In genomic region chr2:18688286-18688685, GRCm38 (mm10) we compare ENCODE assay signal across 8 mouse cellular contexts. TPM values are rescaled to one million over a fixed set of nuclear protein-coding genes. Genes with fewer than 3 reads are reported as not detected.
DNase-seq lines count a peak whose midpoint lies in the region; ATAC-seq and TF ChIP-seq lines count a peak whose summit lies in the region.

No protein-coding gene starts in this region.

- ATAC-seq in forebrain, embryonic 16.5 days, result no peak
- no peak for ATAC-seq in liver, embryonic 12.5 days
- ATAC-seq in stomach, embryonic 16.5 days (ENCODE audit: insufficient read depth, low FRiP score), result no peak
- ATAC-seq in megakaryocyte-erythroid progenitor cell, adult 5-6 weeks (replicated peaks; ENCODE audit: low FRiP score, low TSS enrichment, poor library complexity, severe bottlenecking), result no peak
- ATAC-seq in frontal cortex, adult (ENCODE audit: low TSS enrichment), result no peak

- H3K27me3 ChIP-seq in testis, adult 2 months (ENCODE audit: control insufficient read depth, insufficient read depth, low read length), result no peaks in the 10 kb centered on the region
- H3K27me3 ChIP-seq in forebrain, embryonic 16.5 days (replicated peaks; ENCODE audit: control insufficient read depth, insufficient read depth, low read length), result peaks cover 37% of the 10 kb centered on the region
- peaks cover 73% of the 10 kb centered on the region for H3K27me3 ChIP-seq in liver, embryonic 12.5 days (replicated peaks)
- peaks cover 41% of the 10 kb centered on the region for H3K27me3 ChIP-seq in stomach, embryonic 16.5 days (ENCODE audit: control insufficient read depth, insufficient read depth, low read length)

- no peaks in the 10 kb centered on the region for H3K9me3 ChIP-seq in forebrain, embryonic 16.5 days (ENCODE audit: control insufficient read depth, low read length)
- no peaks in the 10 kb centered on the region for H3K9me3 ChIP-seq in liver, embryonic 12.5 days (replicated peaks)
- H3K9me3 ChIP-seq in stomach, embryonic 16.5 days (replicated peaks; ENCODE audit: control insufficient read depth, low read length), result no peaks in the 10 kb centered on the region

- H3K4me1 ChIP-seq in testis, adult 2 months (ENCODE audit: control insufficient read depth, insufficient read depth, low read length), result peaks cover 13% of the 10 kb centered on the region
- H3K4me1 ChIP-seq in forebrain, embryonic 16.5 days (replicated peaks; ENCODE audit: control insufficient read depth, insufficient read depth, low read length), result peaks cover 21% of the 10 kb centered on the region
- H3K4me1 ChIP-seq in liver, embryonic 12.5 days, result peaks cover 22% of the 10 kb centered on the region
- peaks cover 18% of the 10 kb centered on the region for H3K4me1 ChIP-seq in stomach, embryonic 16.5 days (ENCODE audit: control insufficient read depth, insufficient read depth, low read length)

- WGBS in forebrain, embryonic 16.5 days, result 6% methylated on average over 6 of the region's 6 CpGs
- WGBS in liver, embryonic 12.5 days (ENCODE audit: insufficient replicate concordance), result 6% methylated on average over 6 of the region's 6 CpGs
- 20% methylated on average over 6 of the region's 6 CpGs for WGBS in stomach, embryonic 16.5 days

- TF ChIP-seq POLR2A in testis, adult 2 months (IDR thresholded peaks at IDR 0.05; ENCODE audit: control insufficient read depth, low read depth, low read length), result no peak

- no peaks in the 10 kb centered on the region for H3K36me3 ChIP-seq in testis, adult 2 months (ENCODE audit: control insufficient read depth, insufficient read depth, low read length)
- no peaks in the 10 kb centered on the region for H3K36me3 ChIP-seq in forebrain, embryonic 16.5 days (ENCODE audit: control insufficient read depth, insufficient read depth)
- H3K36me3 ChIP-seq in liver, embryonic 12.5 days, result peaks cover 5% of the 10 kb centered on the region; the same call in 1 of the 2 replicates
- peaks cover 7% of the 10 kb centered on the region; the same call in 1 of the 2 replicates for H3K36me3 ChIP-seq in stomach, embryonic 16.5 days (ENCODE audit: control insufficient read depth, insufficient read depth, low read length)

- H3K4me3 ChIP-seq in testis, adult 2 months (ENCODE audit: control insufficient read depth, low read depth, low read length), result peak overlapping the region; percentile 91
- H3K4me3 ChIP-seq in forebrain, embryonic 16.5 days (replicated peaks; ENCODE audit: low read length), result peak overlapping the region; percentile 53
- peak overlapping the region; percentile 47 for H3K4me3 ChIP-seq in liver, embryonic 12.5 days
- H3K4me3 ChIP-seq in stomach, embryonic 16.5 days (replicated peaks; ENCODE audit: low read length), result peak overlapping the region; percentile 52

- H3K4me2 ChIP-seq in forebrain, embryonic 16.5 days (ENCODE audit: low read length), result peak overlapping the region; percentile 82
- peak overlapping the region; percentile 68 for H3K4me2 ChIP-seq in liver, embryonic 12.5 days
- H3K4me2 ChIP-seq in stomach, embryonic 16.5 days (ENCODE audit: low read depth, low read length), result peak overlapping the region; percentile 86

- no peak for DNase-seq in testis, postnatal 10 days (ENCODE audit: low spot score)
- DNase-seq in ovary, postnatal 10 days (ENCODE audit: low spot score), result no peak

- H3K27ac ChIP-seq in testis, adult 2 months (ENCODE audit: control insufficient read depth, insufficient read depth, low read depth, low read length), result peak overlapping the region; percentile 85
- H3K27ac ChIP-seq in forebrain, embryonic 16.5 days (ENCODE audit: low read length), result no peak overlapping the region
- no peak overlapping the region for H3K27ac ChIP-seq in liver, embryonic 12.5 days
- H3K27ac ChIP-seq in stomach, embryonic 16.5 days (ENCODE audit: low read length), result no peak overlapping the region

- no peak overlapping the region for H3K9ac ChIP-seq in forebrain, embryonic 16.5 days (replicated peaks; ENCODE audit: low read depth, low read length)
- no peak overlapping the region for H3K9ac ChIP-seq in liver, embryonic 12.5 days
- H3K9ac ChIP-seq in stomach, embryonic 16.5 days (ENCODE audit: low read length), result no peak overlapping the region

- TF ChIP-seq CTCF in testis, adult 2 months (IDR thresholded peaks at IDR 0.05; ENCODE audit: control insufficient read depth, insufficient read depth, insufficient replicate concordance, low read depth, low read length), result no peak

RNA-seq across cellular contexts. Expression of gene Spag6, which starts 5.5 kb away (rescaled TPM):
- 97.3 and 108 TPM in 2 replicates for polyA plus RNA-seq in testis, adult 2 months (2012; rRNA removed)
- polyA plus RNA-seq in forebrain, embryonic 16.5 days (2015; fragmentation: Nextera tagmentation; extraction: Ambion mirVana), result not detected in 2 replicates
- not detected in 2 replicates for polyA plus RNA-seq in liver, embryonic 12.5 days (2016; fragmentation: Nextera tagmentation; extraction: Ambion mirVana)
- 0.09 TPM in 1 of 2 replicates, not detected in the other for polyA plus RNA-seq in stomach, embryonic 16.5 days (2015; fragmentation: Nextera tagmentation; extraction: Ambion mirVana)
- total RNA-seq in megakaryocyte-erythroid progenitor cell, adult 5-6 weeks (2014; fragmentation: Nextera tagmentation), result not detected in 2 replicates
- not detected in 2 replicates for total RNA-seq in megakaryocyte-erythroid progenitor cell, adult 5-6 weeks (2017)

RNA-seq across cellular contexts. Expression of gene Bmi1, which starts 11.5 kb away (rescaled TPM):
- 113 and 166 TPM in 2 replicates for polyA plus RNA-seq in testis, adult 2 months (2012; rRNA removed)
- 34.8 and 40.9 TPM in 2 replicates for polyA plus RNA-seq in forebrain, embryonic 16.5 days (2015; fragmentation: Nextera tagmentation; extraction: Ambion mirVana)
- 9.5 and 9.7 TPM in 2 replicates for polyA plus RNA-seq in liver, embryonic 12.5 days (2016; fragmentation: Nextera tagmentation; extraction: Ambion mirVana)
- 15.6 and 18.1 TPM in 2 replicates for polyA plus RNA-seq in stomach, embryonic 16.5 days (2015; fragmentation: Nextera tagmentation; extraction: Ambion mirVana)
- 30.3 and 44.8 TPM in 2 replicates for total RNA-seq in megakaryocyte-erythroid progenitor cell, adult 5-6 weeks (2014; fragmentation: Nextera tagmentation)
- 69.4 and 89.5 TPM in 2 replicates for total RNA-seq in megakaryocyte-erythroid progenitor cell, adult 5-6 weeks (2017)

RNA-seq across cellular contexts. Expression of gene Commd3, which starts 16.1 kb away (rescaled TPM):
- 45.1 and 58.2 TPM in 2 replicates for polyA plus RNA-seq in testis, adult 2 months (2012; rRNA removed)
- 291 TPM in 2 replicates for polyA plus RNA-seq in forebrain, embryonic 16.5 days (2015; fragmentation: Nextera tagmentation; extraction: Ambion mirVana)
- polyA plus RNA-seq in liver, embryonic 12.5 days (2016; fragmentation: Nextera tagmentation; extraction: Ambion mirVana), result 102 TPM in 2 replicates
- polyA plus RNA-seq in stomach, embryonic 16.5 days (2015; fragmentation: Nextera tagmentation; extraction: Ambion mirVana), result 190 and 214 TPM in 2 replicates
- total RNA-seq in megakaryocyte-erythroid progenitor cell, adult 5-6 weeks (2014; fragmentation: Nextera tagmentation), result 131 and 154 TPM in 2 replicates
- 179 and 216 TPM in 2 replicates for total RNA-seq in megakaryocyte-erythroid progenitor cell, adult 5-6 weeks (2017)

Comparison
In these comparisons a context has a peak if more than half of its experiments do, and no peak if none do; other contexts are left out.
1. RNA of gene Spag6, which starts 5.5 kb away (polyA plus RNA-seq): 97.3 to 108 TPM in testis, adult 2 months; 0.09 TPM in stomach, embryonic 16.5 days, not detected in liver, embryonic 12.5 days and not detected in forebrain, embryonic 16.5 days; every median in the first group is over 10 times any median in the second.
2. Peak in every context shown above with its lines, with median percentiles within 50 percentile points of each other: H3K4me3 ChIP-seq and H3K4me2 ChIP-seq.